Mouse (Mus musculus) midbrain, embryonic 13.5 days (tissue): ENCODE measurements around the gene Olfr411. TPM values are rescaled to one million over a fixed set of nuclear protein-coding genes. Genes with fewer than 3 reads are reported as not detected.
A peak's percentile ranks its signal among the peaks of the same experiment; 100 is the strongest.

ENCODE experiments used
- ATAC-seq: fragments of 200-750 bp; cut with Nextera tagmentation; 2 replicates; pipeline ENCODE4 v1.8.0; 2017; ENCODE audit warnings: mild to moderate bottlenecking, moderate TSS enrichment, moderate library complexity
- H3K27ac ChIP-seq: fragments of 300-500 bp; sonication (generic); 2 replicates; pipeline ENCODE4 v1.5.1; 2015; ENCODE audit warnings: inconsistent platforms, mild to moderate bottlenecking, moderate library complexity
- H3K27me3 ChIP-seq: fragments of 300-500 bp; sonication (generic); 2 replicates; pipeline ENCODE4 v1.6.1; 2015; ENCODE audit warnings: mild to moderate bottlenecking, inconsistent platforms
- H3K36me3 ChIP-seq: fragments of 300-500 bp; sonication (generic); 2 replicates; pipeline ENCODE4 v1.6.1; 2015; ENCODE audit warnings: mild to moderate bottlenecking, inconsistent platforms
- H3K4me1 ChIP-seq: fragments of 300-500 bp; sonication (generic); replicated peaks from 2 replicates; pipeline ENCODE4 v1.6.1; 2015; ENCODE audit warnings: inconsistent platforms
- H3K4me2 ChIP-seq: fragments of 300-500 bp; sonication (generic); replicated peaks from 2 replicates; pipeline ENCODE4 v1.6.1; 2015; ENCODE audit warnings: moderate library complexity, mild to moderate bottlenecking, inconsistent platforms
- H3K4me3 ChIP-seq: fragments of 300-500 bp; sonication (generic); replicated peaks from 2 replicates; pipeline ENCODE4 v1.5.1; 2015; ENCODE audit warnings: mild to moderate bottlenecking, inconsistent platforms
- H3K9ac ChIP-seq: fragments of 300-500 bp; sonication (generic); replicated peaks from 2 replicates; pipeline ENCODE4 v1.6.1; 2015; ENCODE audit warnings: mild to moderate bottlenecking, inconsistent platforms
- H3K9me3 ChIP-seq: fragments of 300-500 bp; sonication (generic); 2 replicates; pipeline ENCODE4 v1.6.1; 2016; ENCODE audit warnings: mild to moderate bottlenecking, inconsistent platforms
- WGBS: fragments of 180-500 bp; shearing (Covaris S2); methylation state at CpG from one replicate; pipeline ENCODE4 v1.1.7; 2015; 5-methylcytosine and 5-hydroxymethylcytosine counted together
- polyA plus RNA-seq: library from polyadenylated mRNA; unstranded; fragments of >200 nt; fragmentation: Nextera tagmentation; extraction: Ambion mirVana; gene quantifications from 2 replicates; pipeline ENCODE4 v1.2.1, GENCODE M21; 2015

The Olfr411 gene
- not detected in 2 replicates for polyA plus RNA-seq

GRCm38 (mm10) chr11:74352550-74352949 lies at the start of gene Olfr411:
TSS of gene Olfr411 (minus strand) at chr11:74352650.
- Histone ChIP-seq H3K4me2 (no peak within 1 kb of the TSS), H3K9me3 (no peaks in the 10 kb centered on the region), H3K9ac (no peak within 1 kb of the TSS), H3K36me3 (no peaks in the 10 kb centered on the region), H3K4me1 (no peaks in the 10 kb centered on the region), H3K27me3 (no peaks in the 10 kb centered on the region), H3K27ac (no peak within 1 kb of the TSS), H3K4me3 (no peak within 1 kb of the TSS)
- 79% methylated on average over 3 of the region's 3 CpGs for WGBS
- ATAC-seq, result no peak

DNA sequence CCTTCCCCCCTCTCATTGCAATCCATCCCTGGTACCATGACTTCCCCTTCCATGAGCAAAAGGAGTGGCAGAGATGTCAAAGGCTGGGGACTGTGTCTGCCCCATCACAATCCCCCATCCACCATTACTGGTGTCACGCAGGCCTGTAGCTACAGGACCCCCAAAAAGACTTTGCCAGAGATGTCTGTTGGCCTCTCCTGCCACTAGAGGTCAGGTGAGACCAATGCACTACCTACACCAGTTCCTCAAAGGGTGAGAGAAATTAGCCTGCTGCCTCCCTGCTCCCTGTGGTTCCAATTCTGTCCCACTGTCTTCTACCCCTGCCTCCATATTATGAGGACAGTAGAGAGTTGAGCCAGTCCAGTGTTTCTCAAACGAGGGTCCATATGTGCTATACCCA lies 49.7 kb upstream of the Olfr411 start:
- H3K4me1 ChIP-seq, result peaks cover 8% of the 10 kb centered on the region
- H3K27me3 ChIP-seq, result no peaks in the 10 kb centered on the region
- H3K36me3 ChIP-seq, result no peaks in the 10 kb centered on the region
- no peaks in the 10 kb centered on the region for H3K9me3 ChIP-seq
- H3K27ac ChIP-seq, result no peak overlapping the region
- no peak overlapping the region for H3K9ac ChIP-seq
- H3K4me3 ChIP-seq, result no peak overlapping the region
- WGBS, result 45% methylated on average over 2 of the region's 2 CpGs
- ATAC-seq, result no peak
- no peak overlapping the region for H3K4me2 ChIP-seq

DNA sequence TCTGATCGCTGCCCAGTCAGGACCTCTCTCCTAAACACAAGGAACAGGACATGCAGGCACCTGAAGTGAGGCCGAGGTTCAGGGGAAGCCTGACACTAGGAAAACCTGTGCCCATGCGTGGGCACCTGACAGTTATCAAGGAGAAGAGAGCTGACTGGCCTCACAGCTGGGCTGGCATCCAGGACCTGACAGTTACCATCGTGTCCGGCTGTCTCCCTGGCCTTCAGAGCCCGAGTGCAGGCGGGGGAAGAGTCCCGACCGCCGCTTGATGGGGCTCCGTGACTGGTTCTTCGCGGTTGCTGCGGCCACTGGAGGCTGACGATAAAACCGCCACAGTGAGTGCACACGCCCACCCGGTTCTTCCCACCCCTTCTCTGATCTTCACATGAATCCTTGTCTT lies 43.1 kb upstream of the Olfr411 start:
- H3K4me1 ChIP-seq, result peaks cover 15% of the 10 kb centered on the region
- no peak overlapping the region for H3K27ac ChIP-seq
- H3K27me3 ChIP-seq, result no peaks in the 10 kb centered on the region
- no peak for ATAC-seq
- H3K9me3 ChIP-seq, result no peaks in the 10 kb centered on the region
- H3K36me3 ChIP-seq, result peaks cover 10% of the 10 kb centered on the region; the same call in 1 of the 2 replicates
- 81% methylated on average over 18 of the region's 18 CpGs for WGBS
- H3K9ac ChIP-seq, result no peak overlapping the region
- no peak overlapping the region for H3K4me3 ChIP-seq
- H3K4me2 ChIP-seq, result no peak overlapping the region

DNA sequence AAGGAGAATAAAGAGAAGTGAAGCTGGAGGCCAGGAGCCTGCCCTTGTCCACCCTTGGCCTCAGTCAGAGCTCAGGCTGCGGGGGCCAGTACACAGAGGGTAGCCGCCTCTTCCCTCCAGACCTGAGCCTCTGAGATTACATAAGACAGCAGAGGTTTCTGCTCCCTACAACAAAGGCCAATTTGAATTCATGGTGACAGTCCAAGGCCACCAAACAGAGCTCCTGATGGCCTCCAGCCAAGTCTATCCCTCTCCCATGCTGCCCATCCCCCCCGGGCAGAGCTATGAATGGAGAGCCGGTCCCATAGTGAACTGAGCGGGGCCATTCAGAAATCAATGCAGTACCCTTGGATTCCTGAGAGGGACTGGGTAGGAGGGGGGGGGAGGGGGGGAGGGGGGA lies 41.0 kb upstream of the Olfr411 start:
- no peaks in the 10 kb centered on the region for H3K27me3 ChIP-seq
- H3K4me1 ChIP-seq, result peaks cover 7% of the 10 kb centered on the region
- H3K4me2 ChIP-seq, result no peak overlapping the region
- no peak overlapping the region for H3K4me3 ChIP-seq
- no peak overlapping the region for H3K27ac ChIP-seq
- H3K36me3 ChIP-seq, result peaks cover 10% of the 10 kb centered on the region; the same call in 1 of the 2 replicates
- ATAC-seq, result peak; percentile 75
- 51% methylated on average over 5 of the region's 5 CpGs for WGBS
- H3K9me3 ChIP-seq, result no peaks in the 10 kb centered on the region
- H3K9ac ChIP-seq, result no peak overlapping the region

DNA sequence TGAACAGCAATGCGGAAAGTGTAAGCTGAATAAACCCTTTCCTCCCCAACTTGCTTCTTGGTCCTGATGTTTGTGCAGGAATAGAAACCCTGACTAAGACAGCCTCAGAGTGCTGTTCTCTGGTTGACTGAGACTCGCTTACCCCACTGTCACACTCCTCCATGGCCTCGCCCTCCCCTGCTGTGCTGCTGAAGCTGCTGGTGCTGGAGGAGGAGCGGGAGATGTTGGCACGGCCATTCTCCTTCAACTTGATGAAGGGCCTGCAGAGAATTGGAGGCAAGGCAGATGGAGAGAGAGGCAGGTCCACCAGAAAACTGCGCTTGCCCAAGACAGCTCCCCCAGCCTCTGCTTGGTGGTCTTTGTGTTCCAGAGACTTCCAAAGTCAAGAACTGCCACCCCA lies 40.5 kb upstream of the Olfr411 start:
- 80% methylated on average over 6 of the region's 6 CpGs for WGBS
- no peak overlapping the region for H3K9ac ChIP-seq
- peaks cover 13% of the 10 kb centered on the region for H3K36me3 ChIP-seq
- H3K4me2 ChIP-seq, result no peak overlapping the region
- no peaks in the 10 kb centered on the region for H3K9me3 ChIP-seq
- H3K4me3 ChIP-seq, result no peak overlapping the region
- no peak overlapping the region for H3K27ac ChIP-seq
- no peak for ATAC-seq
- peaks cover 7% of the 10 kb centered on the region for H3K4me1 ChIP-seq
- H3K27me3 ChIP-seq, result no peaks in the 10 kb centered on the region

DNA sequence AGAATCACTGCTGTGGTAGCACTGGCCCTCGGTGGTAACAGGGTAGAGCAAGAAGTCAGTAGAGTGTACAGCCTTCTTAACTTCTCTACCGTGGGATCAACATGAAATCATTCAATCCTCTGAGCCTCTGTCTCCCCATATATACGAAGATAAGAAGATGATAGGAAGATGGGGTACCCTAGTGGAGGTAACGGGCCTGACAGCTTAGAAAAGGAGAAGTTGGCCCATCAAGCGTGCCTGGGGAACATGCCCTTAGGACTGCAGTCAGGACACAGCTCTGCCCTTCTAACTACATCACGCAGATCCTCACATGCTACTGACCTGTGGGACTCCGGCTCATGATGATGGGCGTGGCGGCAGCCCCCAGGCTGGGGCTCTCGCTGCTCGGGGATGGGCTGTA lies 39.4 kb upstream of the Olfr411 start:
- Histone ChIP-seq H3K4me2 (no peak overlapping the region), H3K27ac (no peak overlapping the region), H3K4me1 (peaks cover 7% of the 10 kb centered on the region), H3K4me3 (no peak overlapping the region), H3K9ac (no peak overlapping the region), H3K9me3 (no peaks in the 10 kb centered on the region), H3K27me3 (no peaks in the 10 kb centered on the region), H3K36me3 (peaks cover 23% of the 10 kb centered on the region)
- 89% methylated on average over 11 of the region's 11 CpGs for WGBS
- no peak for ATAC-seq

GRCm38 (mm10) chr11:74387203-74387602 lies 34.8 kb upstream of the Olfr411 start:
- H3K27ac ChIP-seq, result no peak overlapping the region
- H3K36me3 ChIP-seq, result peaks cover 20% of the 10 kb centered on the region
- H3K4me3 ChIP-seq, result no peak overlapping the region
- H3K27me3 ChIP-seq, result no peaks in the 10 kb centered on the region
- no peak overlapping the region for H3K4me2 ChIP-seq
- no peak for ATAC-seq
- H3K9ac ChIP-seq, result no peak overlapping the region
- no peaks in the 10 kb centered on the region for H3K4me1 ChIP-seq
- 93% methylated on average over 5 of the region's 5 CpGs for WGBS
- no peaks in the 10 kb centered on the region for H3K9me3 ChIP-seq

DNA sequence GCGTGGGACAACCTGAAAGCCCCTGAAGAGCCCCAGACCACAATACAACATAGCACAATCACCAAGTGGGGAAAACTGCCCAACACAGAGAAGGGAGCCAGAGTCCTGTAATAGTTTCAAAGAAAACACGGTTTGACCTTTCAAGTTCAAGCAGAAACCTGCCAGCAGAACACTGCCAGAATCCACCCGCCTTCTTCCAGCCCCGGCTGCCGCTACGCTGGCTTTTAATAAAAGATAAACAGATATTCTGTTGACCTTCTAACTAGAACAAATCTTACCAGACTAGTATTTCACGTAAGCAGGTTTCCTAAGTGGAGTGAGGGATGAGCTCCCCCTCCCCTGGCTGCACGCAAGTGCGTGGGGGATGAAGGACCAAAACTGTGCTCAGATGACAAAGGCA lies 33.2 kb upstream of the Olfr411 start:
- no peak overlapping the region for H3K9ac ChIP-seq
- WGBS, result 86% methylated on average over 9 of the region's 9 CpGs

DNA sequence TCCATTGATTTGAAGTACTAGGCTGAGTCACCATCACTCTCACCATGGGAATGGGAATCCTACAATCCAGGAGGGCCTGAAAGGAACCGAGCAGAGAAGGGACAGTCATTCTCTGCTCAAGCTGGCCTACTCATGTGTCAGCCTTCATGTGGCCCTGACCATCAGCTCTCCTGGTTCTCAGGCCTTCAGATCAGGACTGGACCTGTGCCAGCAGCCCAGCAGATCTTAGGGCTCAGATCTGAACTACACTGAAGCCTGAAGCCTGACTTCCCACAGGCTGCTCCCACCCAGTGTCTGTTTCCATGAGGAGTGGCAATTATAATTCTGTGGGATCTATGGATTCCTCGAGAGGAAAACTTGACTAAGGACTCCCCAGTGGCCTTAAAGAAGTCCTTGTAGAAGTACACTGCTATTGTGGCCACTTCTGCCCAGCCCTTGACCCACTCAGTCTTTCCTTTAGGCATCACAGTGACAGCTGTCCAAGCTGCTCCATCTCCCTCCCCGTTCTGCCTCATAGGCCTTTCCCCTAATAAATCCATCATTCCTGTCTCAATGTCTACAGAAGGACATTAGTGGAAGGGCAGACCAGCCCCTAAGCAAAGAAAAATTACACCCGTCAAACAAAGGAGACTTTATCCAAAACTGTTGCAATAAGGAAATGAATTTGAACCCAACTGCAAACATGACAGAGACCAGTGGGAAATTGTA lies 26.9 kb upstream of the Olfr411 start:
- Histone ChIP-seq H3K27me3 (no peaks in the 10 kb centered on the region), H3K4me3 (no peak overlapping the region), H3K36me3 (no peaks in the 10 kb centered on the region), H3K27ac (no peak overlapping the region), H3K4me1 (no peaks in the 10 kb centered on the region), H3K4me2 (no peak overlapping the region), H3K9ac (no peak overlapping the region), H3K9me3 (no peaks in the 10 kb centered on the region)
- ATAC-seq, result no peak
- 65% methylated on average over 4 of the region's 4 CpGs for WGBS

More for the DNA sequence above, 33.2 kb upstream of the Olfr411 start:
- no peak overlapping the region for H3K4me3 ChIP-seq
- H3K9me3 ChIP-seq, result no peaks in the 10 kb centered on the region
- H3K36me3 ChIP-seq, result peaks cover 15% of the 10 kb centered on the region
- no peak for ATAC-seq
- H3K4me1 ChIP-seq, result no peaks in the 10 kb centered on the region
- H3K4me2 ChIP-seq, result no peak overlapping the region
- H3K27ac ChIP-seq, result no peak overlapping the region
- no peaks in the 10 kb centered on the region for H3K27me3 ChIP-seq

GRCm38 (mm10) chr11:74376847-74377246 lies 24.4 kb upstream of the Olfr411 start:
- Histone ChIP-seq H3K9me3 (no peaks in the 10 kb centered on the region), H3K4me2 (no peak overlapping the region), H3K27ac (no peak overlapping the region), H3K36me3 (no peaks in the 10 kb centered on the region), H3K9ac (no peak overlapping the region), H3K4me3 (no peak overlapping the region), H3K27me3 (no peaks in the 10 kb centered on the region), H3K4me1 (no peaks in the 10 kb centered on the region)
- ATAC-seq, result peak; percentile 89
- WGBS, result 78% methylated on average over 3 of the region's 3 CpGs

DNA sequence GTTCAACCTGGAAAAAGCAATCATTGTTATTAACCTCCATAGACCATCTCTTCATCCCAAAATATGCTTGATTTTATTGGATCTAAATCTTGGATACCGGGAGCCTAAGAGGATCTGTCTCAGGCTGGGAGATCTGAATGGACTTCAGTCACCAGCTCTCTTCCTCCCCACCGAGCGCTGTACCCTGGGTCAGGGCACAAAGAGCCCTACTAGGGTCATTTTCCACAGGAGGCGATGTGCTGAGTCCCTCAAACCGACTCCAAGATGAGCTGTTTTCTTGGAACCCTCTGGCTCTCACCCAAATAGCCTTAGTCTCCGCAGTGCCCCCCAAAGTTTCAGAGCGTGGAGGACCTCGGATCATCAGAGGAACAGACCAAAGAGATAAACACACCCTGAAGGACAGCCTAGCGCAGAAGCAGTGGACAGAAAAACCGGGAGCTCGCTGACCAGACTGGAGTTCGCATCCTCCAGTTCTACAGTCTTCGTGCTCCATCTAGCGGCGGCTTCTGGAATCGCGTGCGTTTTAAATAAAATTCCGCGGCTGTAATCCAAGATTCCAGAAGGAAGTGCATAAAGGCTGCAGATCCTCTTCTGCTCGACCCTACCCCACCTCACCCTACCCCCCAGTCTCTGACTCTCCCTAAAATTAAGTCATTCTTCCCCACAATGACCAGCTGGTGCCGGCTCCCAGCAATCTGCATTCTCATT lies 19.1 kb upstream of the Olfr411 start:
- Histone ChIP-seq H3K36me3 (no peaks in the 10 kb centered on the region), H3K27ac (no peak overlapping the region), H3K4me2 (no peak overlapping the region), H3K27me3 (peaks cover 13% of the 10 kb centered on the region), H3K9me3 (no peaks in the 10 kb centered on the region), H3K4me1 (no peaks in the 10 kb centered on the region), H3K4me3 (no peak overlapping the region), H3K9ac (no peak overlapping the region)
- ATAC-seq, result peak; percentile 77
- 12% methylated on average over 22 of the region's 22 CpGs for WGBS

DNA sequence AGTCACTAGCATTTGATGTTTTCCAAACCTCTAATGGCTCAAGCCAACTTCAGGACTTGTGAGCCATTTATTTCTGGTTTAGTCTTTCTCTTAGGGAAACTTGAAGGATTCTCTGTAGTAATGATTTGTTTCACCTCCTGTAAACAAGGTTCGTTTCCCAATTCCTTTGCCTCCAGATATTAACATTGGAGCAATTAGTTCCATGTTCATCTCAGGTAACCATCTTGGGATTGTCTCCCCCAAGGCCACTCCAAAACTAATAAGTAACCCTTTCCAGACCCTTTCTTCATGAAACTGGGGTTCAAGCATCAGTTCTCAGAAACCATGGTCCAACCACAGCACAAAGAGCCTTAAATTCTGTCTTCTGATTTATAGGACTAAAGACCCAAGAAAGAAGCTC lies 9.3 kb upstream of the Olfr411 start, which contains the start of gene Olfr412:
Olfr412 (plus strand) TSS at position 301 of the 400 bp plus-strand sequence.
- Histone ChIP-seq H3K36me3 (no peaks in the 10 kb centered on the region), H3K27ac (no peak within 1 kb of the TSS), H3K9ac (no peak within 1 kb of the TSS), H3K4me2 (no peak within 1 kb of the TSS), H3K9me3 (no peaks in the 10 kb centered on the region), H3K4me1 (no peaks in the 10 kb centered on the region), H3K27me3 (no peaks in the 10 kb centered on the region), H3K4me3 (no peak within 1 kb of the TSS)
- 89% methylated on average over 1 of the region's 1 CpGs for WGBS
- ATAC-seq, result no peak
